Mouse (Mus musculus) liver, adult 2 months (tissue): ENCODE measurements around the gene Zfp112. TPM values are rescaled to one million over a fixed set of nuclear protein-coding genes. Genes with fewer than 3 reads are reported as not detected.
A peak's percentile ranks its signal among the peaks of the same experiment; 100 is the strongest.

Experiments
- DNase-seq: peaks from one replicate; pipeline ENCODE4 v3.0.0-alpha.2; 2011; ENCODE audit warnings: low read depth, low spot score; ENCODE audit errors: extremely low read depth
- H3K27ac ChIP-seq: fragments of 200-500 bp; replicated peaks from 2 replicates; pipeline ENCODE4 v1.5.1; 2012; ENCODE audit warnings: low read depth, mild to moderate bottlenecking, control low read depth, inconsistent platforms, low read length; ENCODE audit not compliant: insufficient read depth
- H3K27me3 ChIP-seq: fragments of 200-500 bp; 2 replicates; pipeline ENCODE4 v1.6.1; 2012; ENCODE audit warnings: mild to moderate bottlenecking, moderate library complexity, low read length, inconsistent platforms; ENCODE audit not compliant: control insufficient read depth, insufficient read depth
- H3K36me3 ChIP-seq: fragments of 200-500 bp; 2 replicates; pipeline ENCODE4 v1.6.1; 2012; ENCODE audit warnings: low read length, inconsistent platforms; ENCODE audit not compliant: control insufficient read depth, insufficient read depth
- H3K4me1 ChIP-seq: fragments of 200-500 bp; 2 replicates; pipeline ENCODE4 v1.6.1; 2011; ENCODE audit warnings: low read length; ENCODE audit not compliant: control insufficient read depth, insufficient read depth
- H3K4me3 ChIP-seq: fragments of 200-500 bp; 2 replicates; pipeline ENCODE4 v1.5.1; 2011; ENCODE audit warnings: low read depth, mild to moderate bottlenecking, control low read depth, low read length, moderate library complexity; ENCODE audit not compliant: insufficient read depth
- H3K79me2 ChIP-seq: fragments of 200-500 bp; 2 replicates; pipeline ENCODE4 v1.6.1; 2012; ENCODE audit warnings: inconsistent platforms, mild to moderate bottlenecking, low read length, moderate library complexity; ENCODE audit not compliant: control insufficient read depth, insufficient read depth
- H3K9ac ChIP-seq: fragments of 200-500 bp; 2 replicates; pipeline ENCODE4 v1.6.1; 2012; ENCODE audit warnings: low read depth, mild to moderate bottlenecking, control low read depth, inconsistent platforms, low read length
- CTCF ChIP-seq: fragments of 200-500 bp; IDR thresholded peaks from 2 replicates; pipeline ENCODE4 v1.5.1; 2011; ENCODE audit warnings: low read depth, low read length, control low read depth
- POLR2A ChIP-seq: fragments of 200-500 bp; IDR thresholded peaks from 2 replicates; pipeline ENCODE4 v1.6.1; 2011; ENCODE audit warnings: low read length, control low read depth; ENCODE audit not compliant: insufficient read depth; ENCODE audit errors: extremely low read depth
- WGBS: fragments of 180-500 bp; shearing (Covaris S2); methylation state at CpG from one replicate; pipeline ENCODE4 v1.1.7; 2018; 5-methylcytosine and 5-hydroxymethylcytosine counted together
- polyA plus RNA-seq: library from polyadenylated mRNA; depleted of rRNA; stranded (reverse); fragments of >200 nt; gene quantifications from 2 replicates; pipeline ENCODE4 v1.2.3, GENCODE M21; 2012
- total RNA-seq: library from RNA; depleted of rRNA; stranded (reverse); fragments of >200 nt; gene quantifications from 2 replicates; pipeline ENCODE4 v1.2.3, GENCODE M21; 2014

Zfp112 gene
- total and polyA plus RNA-seq, 2 experiments: 1.1 TPM

GRCm38 (mm10) chr7:24116655-24117054 is 4.5 kb downstream of the Zfp112 start:
- Histone ChIP-seq H3K27ac (no peak overlapping the region), H3K79me2 (no peaks in the 10 kb centered on the region), H3K36me3 (no peaks in the 10 kb centered on the region), H3K9ac (no peak overlapping the region), H3K4me3 (no peak overlapping the region), H3K4me1 (no peaks in the 10 kb centered on the region; the same call in 1 of the 2 replicates), H3K27me3 (no peaks in the 10 kb centered on the region)
- TF ChIP-seq POLR2A (no peak), CTCF (no peak)
- no peak for DNase-seq
- 73% methylated on average over 4 of the region's 4 CpGs for WGBS

GRCm38 (mm10) chr7:24133425-24133995 is 21.4 kb downstream of the Zfp112 start:
- peaks cover 8% of the 10 kb centered on the region for H3K4me1 ChIP-seq
- 15% methylated on average over 6 of the region's 6 CpGs for WGBS
- H3K27ac ChIP-seq: no peak overlapping the region
- TF ChIP-seq POLR2A (no peak), CTCF (no peak)
- DNase-seq: no peak
- peaks cover 6% of the 10 kb centered on the region; the same call in 1 of the 2 replicates for H3K36me3 ChIP-seq
- no peaks in the 10 kb centered on the region; the same call in 1 of the 2 replicates for H3K79me2 ChIP-seq
- no peaks in the 10 kb centered on the region for H3K27me3 ChIP-seq
- peak overlapping the region; percentile 74 for H3K4me3 ChIP-seq
- peak overlapping the region; percentile 33; the same call in 1 of the 2 replicates for H3K9ac ChIP-seq

DNA sequence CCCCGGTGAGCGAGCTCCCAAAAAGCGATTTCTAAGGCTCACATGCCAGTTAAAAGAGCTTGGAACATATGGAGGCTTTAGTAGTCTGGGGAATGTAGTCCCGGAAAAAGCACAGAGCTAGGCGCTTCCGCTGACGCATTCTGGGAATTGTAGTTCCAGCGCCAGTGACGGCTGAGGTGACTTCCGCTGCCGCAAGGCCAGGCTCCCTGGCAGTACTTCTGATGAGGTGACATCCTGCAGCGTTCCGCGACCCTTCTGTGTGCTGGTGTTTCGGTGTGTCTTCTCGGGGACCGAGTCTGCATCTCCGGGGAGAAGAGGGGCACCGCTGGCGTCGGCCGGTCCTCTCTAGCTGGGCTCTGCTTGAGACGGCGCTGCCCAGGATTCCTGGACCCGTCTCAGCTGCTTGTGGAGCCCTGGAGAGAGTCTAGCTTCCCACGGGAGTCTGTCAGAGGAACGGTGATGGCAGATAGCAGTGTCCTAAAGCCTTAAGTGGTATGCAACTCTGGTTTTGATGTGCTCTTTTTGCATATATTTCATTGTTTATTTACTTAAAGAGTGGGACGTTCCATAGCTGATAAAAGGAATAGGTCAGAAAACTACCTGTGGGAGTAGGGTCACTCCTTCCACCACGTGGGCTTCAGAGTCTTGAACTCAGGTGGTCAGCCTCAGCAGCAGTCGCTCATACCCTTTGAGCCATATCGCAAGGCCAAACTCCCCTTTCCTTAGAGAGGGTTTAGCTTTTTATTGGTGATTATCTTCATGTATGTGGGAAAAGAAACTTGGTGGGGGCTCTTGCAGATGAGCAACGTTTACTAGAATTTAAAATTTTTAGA is 22.1 kb downstream of the Zfp112 start, which contains the start of gene Zfp235:
TSS of gene Zfp235 (plus strand) at position 174 of the 833 bp plus-strand sequence.
- H3K4me3 ChIP-seq: peak within 1 kb of the TSS; percentile 74
- H3K9ac ChIP-seq: peak within 1 kb of the TSS; percentile 67
- H3K4me1 ChIP-seq: peaks cover 8% of the 10 kb centered on the region
- TF ChIP-seq POLR2A: 0 out of 2 replicates have a peak, but pooled peaks have one; percentile 43
- no peak for TF ChIP-seq CTCF
- H3K27me3 ChIP-seq: no peaks in the 10 kb centered on the region
- 2% methylated on average over 32 of the region's 32 CpGs for WGBS
- peak within 1 kb of the TSS; percentile 10; the same call in 1 of the 2 replicates for H3K27ac ChIP-seq
- no peaks in the 10 kb centered on the region; the same call in 1 of the 2 replicates for H3K79me2 ChIP-seq
- peaks cover 11% of the 10 kb centered on the region; the same call in 1 of the 2 replicates for H3K36me3 ChIP-seq
- DNase-seq: peak; percentile 92

DNA sequence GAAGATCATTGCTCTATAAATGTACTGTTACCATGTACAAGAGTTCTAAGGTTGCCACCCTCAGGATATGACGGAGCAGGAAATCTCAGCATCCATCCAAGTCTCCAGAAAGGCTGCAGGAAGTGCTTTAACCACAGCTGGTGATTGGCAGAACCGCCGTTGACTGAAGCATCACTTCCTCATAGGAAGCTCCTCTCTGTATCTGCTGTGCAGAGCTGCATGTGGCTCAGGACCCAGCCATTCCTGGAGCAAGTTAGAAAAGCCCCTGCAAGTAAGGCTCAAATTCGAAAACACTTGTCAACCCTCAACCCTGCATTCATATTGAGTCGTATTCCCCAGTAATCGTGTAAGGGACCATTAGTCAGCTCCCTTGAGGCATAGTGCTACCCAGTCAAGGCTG is 30.5 kb downstream of the Zfp112 start:
- 91% methylated on average over 6 of the region's 6 CpGs for WGBS
- H3K36me3 ChIP-seq: peaks cover 22% of the 10 kb centered on the region; the same call in 1 of the 2 replicates
- no peak for DNase-seq
- no peaks in the 10 kb centered on the region for H3K79me2 ChIP-seq
- no peak overlapping the region for H3K9ac ChIP-seq
- no peak for TF ChIP-seq CTCF
- no peak for TF ChIP-seq POLR2A
- no peak overlapping the region for H3K4me3 ChIP-seq
- no peaks in the 10 kb centered on the region for H3K4me1 ChIP-seq
- H3K27ac ChIP-seq: no peak overlapping the region
- H3K27me3 ChIP-seq: no peaks in the 10 kb centered on the region

- 14% methylated on average over 1 of the region's 1 CpGs for WGBS
- Histone ChIP-seq H3K27ac (no peak overlapping the region), H3K9ac (no peak overlapping the region), H3K36me3 (no peaks in the 10 kb centered on the region), H3K4me1 (no peaks in the 10 kb centered on the region), H3K79me2 (no peaks in the 10 kb centered on the region), H3K4me3 (no peak overlapping the region), H3K27me3 (no peaks in the 10 kb centered on the region)
- TF ChIP-seq CTCF: no peak
- TF ChIP-seq POLR2A: no peak
- peak; percentile 15 for DNase-seq
Measured at GRCm38 (mm10) chr7:24153272-24153671, 41.2 kb downstream of the Zfp112 start.

GRCm38 (mm10) chr7:24172191-24172590 is 60.1 kb downstream of the Zfp112 start:
- Histone ChIP-seq H3K9ac (no peak overlapping the region), H3K4me3 (no peak overlapping the region), H3K79me2 (no peaks in the 10 kb centered on the region), H3K4me1 (peaks cover 1% of the 10 kb centered on the region; the same call in 1 of the 2 replicates), H3K27me3 (no peaks in the 10 kb centered on the region), H3K36me3 (no peaks in the 10 kb centered on the region), H3K27ac (no peak overlapping the region)
- WGBS: 55% methylated on average over 4 of the region's 4 CpGs
- TF ChIP-seq CTCF (no peak), POLR2A (no peak)
- DNase-seq: no peak
